Mouse (Mus musculus) megakaryocyte-erythroid progenitor cell, adult 5-6 weeks (primary cell): ENCODE results near the gene Cachd1. TPM values are rescaled to one million over a fixed set of nuclear protein-coding genes. Genes with fewer than 3 reads are reported as not detected.

Experiments used
- ATAC-seq: replicated peaks from 2 replicates; pipeline ENCODE4 v1.8.0; 2016; ENCODE audit warnings: mild to moderate bottlenecking, inconsistent platforms; ENCODE audit not compliant: severe bottlenecking, poor library complexity, low FRiP score, low TSS enrichment
- total RNA-seq, 2 experiments: library from RNA; stranded (forward) in 1 of 2; stranded (reverse) in 1 of 2; fragments of 200-1000, 215-1000 nt in 1 of 2; fragments of >200 nt in 1 of 2; fragmentation: Nextera tagmentation in 1 of 2; gene quantifications; 2 replicates each; pipeline ENCODE4 v1.2.3; 2014 to 2017

Cachd1 gene
- total RNA-seq, 2 experiments from 2014 or later: 10.9 to 20.6 TPM

DNA sequence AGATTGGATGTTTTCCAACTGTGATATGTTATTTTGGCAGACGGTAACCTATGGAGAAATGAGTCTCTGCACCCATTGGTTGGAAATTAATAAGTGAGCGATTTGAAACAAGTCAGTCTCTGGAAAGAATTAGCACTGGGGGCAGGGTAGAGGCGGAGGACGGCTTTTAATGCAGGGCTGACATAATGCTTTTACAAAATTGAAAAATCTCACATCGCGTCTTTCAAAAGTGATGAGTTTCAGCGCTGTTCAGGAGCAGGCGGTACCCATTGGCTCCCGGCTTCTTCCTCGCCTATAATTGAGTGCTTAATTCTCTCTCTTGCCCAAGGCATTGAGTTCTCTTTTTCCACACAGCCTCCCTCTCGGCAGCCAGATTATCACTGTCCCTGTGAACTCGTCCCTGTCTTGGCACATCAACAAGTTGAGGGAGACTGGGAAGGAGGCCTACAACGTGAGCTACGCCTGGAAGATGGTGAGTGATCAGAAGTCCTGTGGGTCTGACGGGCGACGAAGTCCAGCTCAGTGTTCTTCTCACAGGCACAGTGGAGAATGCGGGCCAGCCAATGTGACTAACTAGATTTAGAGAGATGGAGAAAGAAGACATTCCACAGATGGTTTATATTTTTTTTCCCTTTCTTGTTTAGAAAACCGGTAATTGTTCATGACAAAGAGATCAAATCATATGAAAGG is 191.4 kb downstream of the Cachd1 start:
- no peak for ATAC-seq

GRCm38 (mm10) chr4:100973641-100974454 is 197.4 kb downstream of the Cachd1 start:
- no peak for ATAC-seq

DNA sequence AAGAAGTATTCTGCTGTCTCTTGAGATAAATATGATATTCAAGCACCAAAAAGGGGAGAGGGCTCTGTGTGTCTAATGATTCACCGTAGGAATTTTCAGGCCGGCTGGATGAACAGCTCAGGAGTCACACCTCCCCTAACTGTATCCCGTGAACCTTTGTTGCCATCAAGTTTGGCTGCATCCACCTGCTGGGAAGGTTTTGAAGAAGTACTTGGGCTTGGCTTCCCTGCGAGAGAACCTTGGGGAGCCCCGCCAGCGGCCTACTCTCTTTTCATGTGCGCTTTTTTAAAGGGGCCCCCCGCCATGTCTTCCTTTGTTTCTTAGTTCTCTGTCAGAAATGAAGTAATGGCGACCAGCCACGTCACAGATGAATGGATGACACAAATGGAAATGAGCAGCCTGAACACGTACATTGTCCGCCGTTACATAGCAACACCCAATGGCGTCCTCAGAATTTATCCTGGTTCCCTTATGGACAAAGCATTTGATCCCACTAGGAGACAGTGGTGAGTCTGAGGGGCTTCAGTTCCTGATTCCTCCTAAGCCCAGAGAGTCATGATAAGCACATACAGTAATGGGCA is 198.1 kb downstream of the Cachd1 start:
- no peak for ATAC-seq

DNA sequence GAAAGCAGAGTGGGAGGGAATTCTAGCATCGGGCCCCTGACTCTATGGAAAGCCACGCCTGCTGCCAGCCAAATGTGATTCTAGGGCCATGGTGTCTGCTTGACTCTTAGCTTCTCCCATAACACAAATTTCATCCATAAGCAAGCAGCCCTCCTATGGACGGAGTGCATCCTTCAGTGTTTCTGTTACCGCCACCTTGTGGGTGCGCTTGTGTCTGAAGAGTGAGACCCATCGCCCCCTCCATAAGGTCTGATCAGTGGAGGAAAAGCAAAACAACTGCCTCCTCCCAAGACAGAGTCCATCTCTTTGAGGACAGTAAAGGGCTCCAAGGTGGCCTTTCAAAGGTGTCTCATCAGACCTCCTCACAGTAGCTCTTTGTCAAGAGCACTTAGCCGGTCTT is 201.0 kb downstream of the Cachd1 start:
- ATAC-seq: no peak

DNA sequence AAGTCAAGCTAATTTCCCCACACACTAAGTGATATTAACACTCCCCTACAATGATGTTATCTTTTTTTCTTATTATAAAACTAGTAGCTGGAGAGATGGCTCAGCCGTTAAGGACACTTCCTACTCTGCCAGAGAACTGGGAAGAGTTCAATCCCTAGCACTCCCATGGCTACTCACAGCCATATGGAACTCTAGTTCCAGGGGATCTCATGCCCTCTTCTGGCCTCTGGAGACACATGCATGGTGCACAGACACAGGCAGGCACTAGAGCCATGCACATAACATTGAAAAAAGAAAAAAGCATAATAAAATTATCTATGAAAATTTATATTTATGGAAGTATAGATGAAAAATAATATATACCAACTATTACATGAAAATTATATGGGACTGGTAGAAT is 210.7 kb downstream of the Cachd1 start:
- no peak for ATAC-seq

- 0 out of 2 replicates have a peak, but pooled peaks have one; percentile 42 for ATAC-seq
These were observed 211.8 kb downstream of the Cachd1 start for GRCm38 (mm10) chr4:100988231-100988799.

- no peak for ATAC-seq
These were observed 214.5 kb downstream of the Cachd1 start for GRCm38 (mm10) chr4:100990996-100991395.

GRCm38 (mm10) chr4:100992086-100992485 is 215.6 kb downstream of the Cachd1 start:
- peak; percentile 12; the same call in 1 of the 2 replicates for ATAC-seq

GRCm38 (mm10) chr4:100994442-100995255 is 218.2 kb downstream of the Cachd1 start:
- ATAC-seq: peak; percentile 85

GRCm38 (mm10) chr4:100995617-100996016 is 219.1 kb downstream of the Cachd1 start:
- no peak for ATAC-seq

GRCm38 (mm10) chr4:100996060-100996651 is 219.7 kb downstream of the Cachd1 start:
- no peak for ATAC-seq

GRCm38 (mm10) chr4:100998145-100998544 is 221.7 kb downstream of the Cachd1 start:
- no peak for ATAC-seq

DNA sequence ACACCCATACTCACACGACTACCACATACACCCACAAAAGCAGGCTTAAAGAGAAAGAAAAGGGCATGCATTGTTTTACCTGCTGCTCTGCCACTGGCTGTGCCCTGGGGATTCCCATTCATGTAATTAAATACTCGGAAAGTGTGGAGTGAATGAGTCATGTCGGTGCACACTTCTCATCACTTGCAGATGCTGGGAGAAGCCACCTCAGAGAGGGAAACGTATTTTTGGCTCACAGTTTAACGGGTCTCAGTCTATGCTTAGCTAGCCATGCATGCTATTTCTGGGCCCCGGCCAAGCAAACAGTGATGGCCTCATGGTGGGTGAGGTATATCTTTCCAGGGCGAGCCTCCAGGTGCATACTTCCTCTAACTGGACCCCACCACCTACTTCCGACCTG is 222.4 kb downstream of the Cachd1 start:
- no peak for ATAC-seq

GRCm38 (mm10) chr4:101000622-101001021 is 224.1 kb downstream of the Cachd1 start:
- ATAC-seq: no peak

- ATAC-seq: no peak
These were observed 224.6 kb downstream of the Cachd1 start for GRCm38 (mm10) chr4:101001073-101001472.

DNA sequence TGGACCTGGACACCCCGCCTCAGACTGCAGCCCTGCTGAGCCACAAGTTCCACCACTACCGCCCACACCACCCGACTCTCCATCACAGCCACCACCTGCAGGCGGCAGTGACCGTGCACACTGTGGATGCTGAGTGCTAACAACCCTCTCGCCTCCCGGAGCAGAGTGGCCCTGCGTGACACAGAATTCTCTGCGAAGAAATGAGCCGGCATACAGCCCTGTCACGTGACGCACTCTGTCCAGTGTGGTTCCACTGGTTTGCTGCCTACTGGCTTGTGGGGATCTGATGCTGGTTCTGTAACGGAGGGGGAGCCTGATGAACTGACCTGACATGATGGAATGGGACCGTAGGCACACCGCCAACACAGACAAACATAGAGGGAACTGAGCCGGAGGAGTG is 226.5 kb downstream of the Cachd1 start:
- no peak for ATAC-seq

DNA sequence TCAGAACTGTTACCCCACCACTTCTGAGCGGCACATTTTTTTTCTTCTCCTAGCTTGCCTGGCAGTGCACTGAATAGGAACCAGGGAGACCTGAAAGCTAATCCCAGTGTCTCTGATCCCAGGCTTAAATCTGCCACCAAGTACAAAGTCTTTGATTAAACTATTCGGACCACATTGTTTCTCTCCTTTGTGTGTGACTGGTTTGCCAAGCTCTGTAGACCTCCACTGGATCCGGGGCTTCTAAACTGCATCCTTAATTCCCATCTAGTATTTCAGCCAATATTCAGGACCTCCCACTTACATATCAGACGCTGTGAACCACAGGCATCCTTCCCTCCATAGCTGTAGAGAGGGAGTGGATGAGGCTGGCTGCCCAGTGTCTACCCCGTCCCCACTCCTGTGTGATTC is 231.9 kb downstream of the Cachd1 start:
- no peak for ATAC-seq

GRCm38 (mm10) chr4:101009092-101009491 is 232.6 kb downstream of the Cachd1 start:
- no peak for ATAC-seq

DNA sequence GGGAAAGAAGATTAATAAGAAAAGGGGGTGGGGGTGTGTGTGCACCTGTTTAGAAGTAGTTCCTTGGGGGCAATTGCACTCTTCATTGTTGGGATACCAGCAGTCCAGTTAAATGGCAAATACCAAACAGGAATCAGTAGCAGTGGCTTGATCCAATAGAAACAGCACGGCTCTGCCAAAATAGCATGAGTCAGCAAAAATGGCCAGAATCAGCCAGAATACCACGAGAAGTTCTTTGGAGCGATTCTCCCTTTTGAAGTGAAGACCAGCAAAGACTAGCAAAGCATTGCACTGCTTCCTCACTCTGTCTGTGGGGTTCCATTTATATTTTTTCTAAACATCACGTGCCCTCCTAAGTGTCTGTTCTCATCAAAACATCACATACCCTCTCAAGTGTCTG is 241.3 kb downstream of the Cachd1 start:
- no peak for ATAC-seq
